Mouse (Mus musculus) G1E-ER4 (cell line): Measurements from ENCODE around the gene Unk. TPM values are rescaled to one million over a fixed set of nuclear protein-coding genes. Genes with fewer than 3 reads are reported as not detected.

ENCODE experiments used
- GATA1 ChIP-seq: IDR thresholded peaks from one replicate; pipeline ENCODE4 v1.8.0; 2012; ENCODE audit warnings: low read length, inconsistent platforms
- polyA plus RNA-seq: library from polyadenylated mRNA; stranded (reverse); fragments of >175 nt; gene quantifications from 2 replicates; pipeline ENCODE4 v1.2.3, GENCODE M21; 2012

The Unk gene
- polyA plus RNA-seq, 1 experiment, result 56.9 TPM

DNA sequence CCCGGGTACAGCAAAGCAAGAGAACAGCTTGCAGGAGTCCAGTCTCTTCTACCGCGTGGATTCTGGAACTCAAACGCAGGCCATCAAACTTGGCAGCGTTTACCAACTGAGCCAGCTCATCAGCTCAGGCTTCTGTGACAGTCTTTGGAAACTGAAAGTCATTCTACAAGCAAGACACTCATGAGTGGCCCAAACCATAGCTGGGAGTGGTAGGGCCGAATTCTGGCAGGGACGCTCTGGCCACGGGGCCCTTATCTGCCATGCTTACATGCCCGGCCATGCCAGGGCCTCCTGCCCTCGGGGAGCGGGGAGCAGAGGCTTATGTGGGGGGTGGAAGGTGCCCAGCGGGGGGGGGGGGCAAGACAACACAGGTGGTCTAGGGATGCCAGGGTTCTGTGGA, 73.5 kb downstream of the Unk start:
- TF ChIP-seq GATA1, result no peak

- no peak for TF ChIP-seq GATA1
Measured at GRCm38 (mm10) chr11:116104006-116104646, 74.0 kb downstream of the Unk start.

- no peak for TF ChIP-seq GATA1
Measured at GRCm38 (mm10) chr11:116105065-116105464, 74.9 kb downstream of the Unk start.

- TF ChIP-seq GATA1, result no peak
Measured at GRCm38 (mm10) chr11:116106154-116106962, 76.2 kb downstream of the Unk start.

- TF ChIP-seq GATA1, result no peak
Measured at GRCm38 (mm10) chr11:116106963-116107776, 77.0 kb downstream of the Unk start.

- TF ChIP-seq GATA1, result no peak
Measured at GRCm38 (mm10) chr11:116107777-116108285, 77.7 kb downstream of the Unk start.

GRCm38 (mm10) chr11:116108464-116109137, 78.5 kb downstream of the Unk start:
- TF ChIP-seq GATA1, result no peak

DNA sequence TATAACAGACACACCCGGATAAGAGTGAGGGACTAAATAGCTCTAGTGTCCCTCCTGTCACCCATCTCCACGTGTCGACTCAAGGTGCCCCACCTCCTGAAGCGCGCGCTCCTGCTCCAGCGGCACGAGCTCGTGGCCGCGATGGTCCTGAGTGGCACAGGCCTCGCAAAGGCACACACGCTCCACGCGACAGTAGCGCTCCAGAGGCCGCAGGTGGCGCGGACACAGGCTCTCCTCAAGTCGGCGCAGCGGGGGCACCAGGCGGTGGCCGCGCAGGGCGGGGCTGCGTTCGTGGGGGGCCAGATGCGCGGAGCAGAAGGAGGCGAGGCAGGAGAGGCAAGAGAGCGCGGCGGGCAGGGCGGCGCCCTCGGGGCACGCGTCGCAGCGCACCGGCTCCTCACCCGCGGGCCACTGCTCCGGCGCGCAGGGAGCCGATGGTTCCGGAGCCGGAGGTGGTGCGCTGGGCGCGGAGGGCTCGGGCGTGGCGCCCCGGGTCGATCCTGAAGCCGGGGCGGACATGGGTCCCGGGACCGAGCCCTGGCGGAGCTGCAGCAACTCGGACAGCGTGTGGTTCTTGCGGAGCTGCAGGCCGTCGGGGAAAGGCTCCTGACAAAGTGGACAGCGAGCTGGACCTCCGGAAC, 79.4 kb downstream of the Unk start:
- TF ChIP-seq GATA1, result no peak

- no peak for TF ChIP-seq GATA1
Measured at GRCm38 (mm10) chr11:116110131-116110530, 80.0 kb downstream of the Unk start.

GRCm38 (mm10) chr11:116110540-116110939, 80.4 kb downstream of the Unk start:
- no peak for TF ChIP-seq GATA1

Other genes with a start within 250 kb of the Unk start
- 0.68 and 0.82 TPM in 2 replicates for gene Caskin2, start 216.7 kb upstream of the Unk start, polyA plus RNA-seq
- 50.6 and 63.7 TPM in 2 replicates for gene Tsen54, start 215.6 kb upstream of the Unk start, polyA plus RNA-seq
- gene Llgl2, start 206.3 kb upstream of the Unk start, polyA plus RNA-seq, result 23.4 and 41.3 TPM in 2 replicates
- 0.41 and 0.46 TPM in 2 replicates for gene Myo15b, start 171.9 kb upstream of the Unk start, polyA plus RNA-seq
- gene Smim5, start 130.4 kb upstream of the Unk start, polyA plus RNA-seq, result 9.2 and 13.4 TPM in 2 replicates
- gene Smim6, start 118.3 kb upstream of the Unk start, polyA plus RNA-seq, result 0.21 TPM in 1 of 2 replicates, not detected in the other
- 26.9 and 40.4 TPM in 2 replicates for gene Sap30bp, start 97.0 kb upstream of the Unk start, polyA plus RNA-seq
- gene Recql5, start 96.8 kb upstream of the Unk start, polyA plus RNA-seq, result 13.3 and 22.0 TPM in 2 replicates
- 0.04 and 0.13 TPM in 2 replicates for gene Itgb4, start 55.6 kb upstream of the Unk start, polyA plus RNA-seq
- gene Galk1, start 17.6 kb upstream of the Unk start, polyA plus RNA-seq, result 95.4 and 132 TPM in 2 replicates
- 312 and 429 TPM in 2 replicates for gene H3f3b, start 2.4 kb upstream of the Unk start, polyA plus RNA-seq
- 170 and 235 TPM in 2 replicates for gene Unc13d, start 47.6 kb downstream of the Unk start, polyA plus RNA-seq
- gene Wbp2, start 56.7 kb downstream of the Unk start, polyA plus RNA-seq, result 591 and 669 TPM in 2 replicates
- not detected in 2 replicates for gene Trim47, start 96.9 kb downstream of the Unk start, polyA plus RNA-seq
- gene Trim65, start 100.8 kb downstream of the Unk start, polyA plus RNA-seq, result not detected in 2 replicates
- 152 and 200 TPM in 2 replicates for gene Mrpl38, start 108.5 kb downstream of the Unk start, polyA plus RNA-seq
- 26.9 and 34.1 TPM in 2 replicates for gene Fbf1, start 137.8 kb downstream of the Unk start, polyA plus RNA-seq
- gene Ten1, start 168.5 kb downstream of the Unk start, polyA plus RNA-seq, result 114 and 122 TPM in 2 replicates
- gene Acox1, start 168.7 kb downstream of the Unk start, polyA plus RNA-seq, result 1.8 and 2.5 TPM in 2 replicates
- 0.01 and 0.02 TPM in 2 replicates for gene Evpl, start 207.8 kb downstream of the Unk start, polyA plus RNA-seq
- gene Srp68, start 243.9 kb downstream of the Unk start, polyA plus RNA-seq, result 52.4 and 70.9 TPM in 2 replicates